Mouse (Mus musculus) intestine, postnatal 0 days (tissue): Measurements from ENCODE around the gene Tpm1. TPM values are rescaled to one million over a fixed set of nuclear protein-coding genes. Genes with fewer than 3 reads are reported as not detected.

Experiments used
- ATAC-seq: fragments of 200-750 bp; cut with Nextera tagmentation; 2 replicates; pipeline ENCODE4 v1.8.0; 2017; ENCODE audit warnings: mild to moderate bottlenecking, moderate TSS enrichment, moderate library complexity
- H3K27ac ChIP-seq: fragments of 300-500 bp; sonication (generic); 2 replicates; pipeline ENCODE4 v1.5.1; 2014; ENCODE audit warnings: mild to moderate bottlenecking, low read depth, low read length, moderate library complexity
- H3K27me3 ChIP-seq: fragments of 300-500 bp; sonication (generic); replicated peaks from 2 replicates; pipeline ENCODE4 v1.6.1; 2014; ENCODE audit warnings: low read length, mixed read lengths; ENCODE audit not compliant: control insufficient read depth, insufficient read depth
- H3K36me3 ChIP-seq: fragments of 300-500 bp; sonication (generic); 2 replicates; pipeline ENCODE4 v1.6.1; 2014; ENCODE audit warnings: mild to moderate bottlenecking, moderate library complexity; ENCODE audit not compliant: control insufficient read depth, insufficient read depth
- H3K4me1 ChIP-seq: fragments of 300-500 bp; sonication (generic); replicated peaks from 2 replicates; pipeline ENCODE4 v1.6.1; 2014; ENCODE audit warnings: antibody characterized with exemption, low read length, mixed read lengths; ENCODE audit not compliant: control insufficient read depth, insufficient read depth
- H3K4me2 ChIP-seq: fragments of 300-500 bp; sonication (generic); replicated peaks from 2 replicates; pipeline ENCODE4 v1.6.1; 2014; ENCODE audit warnings: low read depth, mild to moderate bottlenecking, moderate library complexity
- H3K4me3 ChIP-seq: fragments of 300-500 bp; sonication (generic); 2 replicates; pipeline ENCODE4 v1.5.1; 2014; ENCODE audit warnings: low read depth, low read length
- H3K9ac ChIP-seq: fragments of 300-500 bp; sonication (generic); 2 replicates; pipeline ENCODE4 v1.6.1; 2014; ENCODE audit warnings: mild to moderate bottlenecking, low read depth, low read length
- H3K9me3 ChIP-seq: fragments of 300-500 bp; sonication (generic); 2 replicates; pipeline ENCODE4 v1.6.1; 2016; ENCODE audit warnings: mixed run types; ENCODE audit not compliant: control insufficient read depth
- CTCF ChIP-seq: sonication (generic); IDR thresholded peaks from 2 replicates; pipeline ENCODE4 v1.5.1; 2016; ENCODE audit warnings: low read depth, mild to moderate bottlenecking, control low read depth, antibody characterized with exemption, moderate library complexity
- WGBS: fragments of 180-500 bp; shearing (Covaris S2); extraction: QIAGEN DNeasy Blood & Tissue Kit; methylation state at CpG from one replicate; pipeline ENCODE4 v1.1.7; 2014; 5-methylcytosine and 5-hydroxymethylcytosine counted together
- polyA plus RNA-seq: library from polyadenylated mRNA; unstranded; fragments of >200 nt; fragmentation: Nextera tagmentation; extraction: Ambion mirVana; gene quantifications from 2 replicates; pipeline ENCODE4 v1.2.1, GENCODE M21; 2015

The Tpm1 gene
- polyA plus RNA-seq, 1 experiment from 2014 or later = 1,318 TPM

- Histone ChIP-seq H3K4me1 (0 out of 2 replicates have a peak, but pooled peaks cover 9% of the 10 kb centered on the region), H3K36me3 (no peaks in the 10 kb centered on the region), H3K9ac (no peak overlapping the region), H3K27ac (no peak overlapping the region), H3K27me3 (no peaks in the 10 kb centered on the region), H3K4me2 (no peak overlapping the region), H3K4me3 (no peak overlapping the region), H3K9me3 (no peaks in the 10 kb centered on the region)
- no peak for ATAC-seq
- WGBS = 60% methylated on average over 5 of the region's 5 CpGs
- TF ChIP-seq CTCF = no peak
Measured at GRCm38 (mm10) chr9:67089167-67089566, 40.0 kb upstream of the Tpm1 start.

- H3K4me1 ChIP-seq = no peaks in the 10 kb centered on the region
- ATAC-seq = peak; percentile 54
- no peaks in the 10 kb centered on the region for H3K9me3 ChIP-seq
- no peak overlapping the region for H3K9ac ChIP-seq
- no peak overlapping the region for H3K27ac ChIP-seq
- WGBS = 44% methylated on average over 4 of the region's 4 CpGs
- no peaks in the 10 kb centered on the region for H3K36me3 ChIP-seq
- no peaks in the 10 kb centered on the region for H3K27me3 ChIP-seq
- TF ChIP-seq CTCF = peak; percentile 57
- no peak overlapping the region for H3K4me3 ChIP-seq
- no peak overlapping the region for H3K4me2 ChIP-seq
Measured at GRCm38 (mm10) chr9:67083801-67084200, 34.6 kb upstream of the Tpm1 start.

GRCm38 (mm10) chr9:67081688-67082087 lies 32.5 kb upstream of the Tpm1 start:
- Histone ChIP-seq H3K4me1 (no peaks in the 10 kb centered on the region), H3K36me3 (no peaks in the 10 kb centered on the region), H3K9ac (no peak overlapping the region), H3K4me2 (no peak overlapping the region), H3K27ac (no peak overlapping the region), H3K9me3 (no peaks in the 10 kb centered on the region), H3K27me3 (no peaks in the 10 kb centered on the region), H3K4me3 (no peak overlapping the region)
- no peak for TF ChIP-seq CTCF
- ATAC-seq = no peak
- 62% methylated on average over 5 of the region's 5 CpGs for WGBS

GRCm38 (mm10) chr9:67077658-67078319 lies 28.6 kb upstream of the Tpm1 start:
- Histone ChIP-seq H3K36me3 (no peaks in the 10 kb centered on the region), H3K4me3 (no peak overlapping the region), H3K27me3 (no peaks in the 10 kb centered on the region), H3K27ac (peak overlapping the region; percentile 5; the same call in 1 of the 2 replicates), H3K9me3 (no peaks in the 10 kb centered on the region), H3K4me2 (no peak overlapping the region), H3K4me1 (no peaks in the 10 kb centered on the region), H3K9ac (no peak overlapping the region)
- WGBS = 19% methylated on average over 8 of the region's 8 CpGs
- peak; percentile 70 for ATAC-seq
- peak; percentile 29; the same call in 1 of the 2 replicates for TF ChIP-seq CTCF

GRCm38 (mm10) chr9:67077266-67077657 lies 28.1 kb upstream of the Tpm1 start:
- Histone ChIP-seq H3K27me3 (no peaks in the 10 kb centered on the region), H3K4me1 (no peaks in the 10 kb centered on the region), H3K27ac (peak overlapping the region; percentile 5; the same call in 1 of the 2 replicates), H3K9me3 (no peaks in the 10 kb centered on the region), H3K4me3 (no peak overlapping the region), H3K36me3 (no peaks in the 10 kb centered on the region), H3K9ac (no peak overlapping the region), H3K4me2 (no peak overlapping the region)
- WGBS = 38% methylated on average over 7 of the region's 7 CpGs
- TF ChIP-seq CTCF = no peak; the same call in 1 of the 2 replicates
- ATAC-seq = no peak

- no peak for TF ChIP-seq CTCF
- H3K4me1 ChIP-seq = peaks cover 7% of the 10 kb centered on the region; the same call in 1 of the 2 replicates
- no peak overlapping the region for H3K4me2 ChIP-seq
- H3K9ac ChIP-seq = no peak overlapping the region
- H3K27ac ChIP-seq = no peak overlapping the region
- H3K4me3 ChIP-seq = no peak overlapping the region
- ATAC-seq = peak; percentile 58
- H3K9me3 ChIP-seq = no peaks in the 10 kb centered on the region
- H3K36me3 ChIP-seq = no peaks in the 10 kb centered on the region
- 17% methylated on average over 2 of the region's 2 CpGs for WGBS
- H3K27me3 ChIP-seq = no peaks in the 10 kb centered on the region
Measured at GRCm38 (mm10) chr9:67072182-67072581, 23.0 kb upstream of the Tpm1 start.
